Mouse (Mus musculus) stomach, postnatal 0 days (tissue): ENCODE measurements around the gene Dbil5. TPM values are rescaled to one million over a fixed set of nuclear protein-coding genes. Genes with fewer than 3 reads are reported as not detected.
"Not testable (repeated sequence)": the region's sequence is repeated elsewhere in the genome, so short reads cannot be mapped to it uniquely, and the experiment has no call there.

Experiments used
- ATAC-seq: fragments of 200-750 bp; cut with Nextera tagmentation; 2 replicates; pipeline ENCODE4 v1.8.0; 2017; ENCODE audit not compliant: low FRiP score, low TSS enrichment
- DNase-seq: peaks from one replicate; pipeline ENCODE4 v3.0.0-alpha.2; 2016; ENCODE audit warnings: low spot score
- H3K27ac ChIP-seq: fragments of 300-500 bp; sonication (generic); replicated peaks from 2 replicates; pipeline ENCODE4 v1.5.1; 2014; ENCODE audit warnings: mild to moderate bottlenecking, control low read depth
- H3K27me3 ChIP-seq: fragments of 300-500 bp; sonication (generic); 2 replicates; pipeline ENCODE4 v1.6.1; 2014; ENCODE audit warnings: low read length; ENCODE audit not compliant: control insufficient read depth, insufficient read depth
- H3K36me3 ChIP-seq: fragments of 300-500 bp; sonication (generic); 2 replicates; pipeline ENCODE4 v1.6.1; 2014; ENCODE audit warnings: low read length, mixed read lengths; ENCODE audit not compliant: control insufficient read depth, insufficient read depth
- H3K4me1 ChIP-seq: fragments of 300-500 bp; sonication (generic); replicated peaks from 2 replicates; pipeline ENCODE4 v1.6.1; 2014; ENCODE audit warnings: antibody characterized with exemption; ENCODE audit not compliant: control insufficient read depth, insufficient read depth
- H3K4me2 ChIP-seq: fragments of 300-500 bp; sonication (generic); replicated peaks from 2 replicates; pipeline ENCODE4 v1.6.1; 2014; ENCODE audit warnings: low read depth, mild to moderate bottlenecking, control low read depth, moderate library complexity
- H3K4me3 ChIP-seq: fragments of 300-500 bp; sonication (generic); 2 replicates; pipeline ENCODE4 v1.5.1; 2014; ENCODE audit warnings: low read depth, low read length, control low read depth
- H3K9ac ChIP-seq: fragments of 300-500 bp; sonication (generic); 2 replicates; pipeline ENCODE4 v1.6.1; 2014; ENCODE audit warnings: mild to moderate bottlenecking, low read length, control low read depth, mixed read lengths
- H3K9me3 ChIP-seq: fragments of 300-500 bp; sonication (generic); 2 replicates; pipeline ENCODE4 v1.6.1; 2016; ENCODE audit warnings: low read length; ENCODE audit not compliant: control insufficient read depth
- CTCF ChIP-seq: IDR thresholded peaks from 2 replicates; pipeline ENCODE4 v1.5.1; 2016; ENCODE audit warnings: antibody characterized with exemption, low read depth, mild to moderate bottlenecking, moderate library complexity
- EP300 ChIP-seq: optimal IDR thresholded peaks from 2 replicates; pipeline ENCODE3; 2016; ENCODE audit warnings: antibody characterized with exemption
- WGBS: fragments of 180-500 bp; shearing (Covaris S2); extraction: QIAGEN DNeasy Blood & Tissue Kit; methylation state at CpG from one replicate; pipeline ENCODE4 v1.1.7; 2014; 5-methylcytosine and 5-hydroxymethylcytosine counted together
- polyA plus RNA-seq: library from polyadenylated mRNA; unstranded; fragments of >200 nt; fragmentation: Nextera tagmentation; extraction: Ambion mirVana; gene quantifications from 2 replicates; pipeline ENCODE4 v1.2.1, GENCODE M21; 2015

Dbil5 gene
- polyA plus RNA-seq, 1 experiment from 2014 or later = 4.0 TPM

GRCm38 (mm10) chr11:76201761-76202674, 15.4 kb upstream of the Dbil5 start:
- DNase-seq (peak; percentile 94), ATAC-seq (peak; percentile 98)
- Histone ChIP-seq H3K4me2 (peak overlapping the region; percentile 97), H3K9ac (peak overlapping the region; percentile 86), H3K4me1 (no peaks in the 10 kb centered on the region), H3K9me3 (no peaks in the 10 kb centered on the region), H3K27me3 (no peaks in the 10 kb centered on the region), H3K36me3 (no peaks in the 10 kb centered on the region), H3K4me3 (peak overlapping the region; percentile 91), H3K27ac (peak overlapping the region; percentile 90)
- TF ChIP-seq EP300 = no peak
- peak; percentile 25; the same call in 1 of the 2 replicates for TF ChIP-seq CTCF
- under 1% methylated on average over 56 of the region's 90 CpGs for WGBS

- DNase-seq (no peak), ATAC-seq (no peak)
- Histone ChIP-seq H3K9me3 (no peaks in the 10 kb centered on the region), H3K27ac (no peak overlapping the region), H3K4me2 (no peak overlapping the region), H3K9ac (no peak overlapping the region), H3K4me1 (no peaks in the 10 kb centered on the region; the same call in 1 of the 2 replicates), H3K36me3 (peaks cover 11% of the 10 kb centered on the region; the same call in 1 of the 2 replicates), H3K4me3 (no peak overlapping the region), H3K27me3 (no peaks in the 10 kb centered on the region)
- TF ChIP-seq CTCF = no peak
- no peak for TF ChIP-seq EP300
- 88% methylated on average over 5 of the region's 5 CpGs for WGBS
Observed at GRCm38 (mm10) chr11:76206793-76207192, 10.6 kb upstream of the Dbil5 start.

- DNase-seq (no peak), ATAC-seq (no peak; the same call in 1 of the 2 replicates)
- Histone ChIP-seq H3K27ac (peak overlapping the region; percentile 50), H3K9me3 (no peaks in the 10 kb centered on the region), H3K27me3 (no peaks in the 10 kb centered on the region), H3K4me1 (no peaks in the 10 kb centered on the region; the same call in 1 of the 2 replicates), H3K9ac (no peak overlapping the region), H3K4me2 (no peak overlapping the region), H3K4me3 (no peak overlapping the region), H3K36me3 (peaks cover 11% of the 10 kb centered on the region; the same call in 1 of the 2 replicates)
- WGBS = 47% methylated on average over 13 of the region's 13 CpGs
- TF ChIP-seq CTCF (no peak), EP300 (no peak)
Observed at GRCm38 (mm10) chr11:76210228-76210985, 7.0 kb upstream of the Dbil5 start.

- H3K9ac ChIP-seq, H3K4me1 ChIP-seq, H3K27ac ChIP-seq, ATAC-seq, H3K4me3 ChIP-seq, H3K4me2 ChIP-seq, H3K27me3 ChIP-seq, DNase-seq, H3K9me3 ChIP-seq: not testable (repeated sequence)
- peaks cover 11% of the 10 kb centered on the region; the same call in 1 of the 2 replicates for H3K36me3 ChIP-seq
- 54% methylated on average over 5 of the region's 6 CpGs for WGBS
Observed at GRCm38 (mm10) chr11:76211595-76211994, 5.8 kb upstream of the Dbil5 start.

GRCm38 (mm10) chr11:76213841-76214240, 3.6 kb upstream of the Dbil5 start:
- no peaks in the 10 kb centered on the region for H3K9me3 ChIP-seq
- no peaks in the 10 kb centered on the region; the same call in 1 of the 2 replicates for H3K4me1 ChIP-seq
- ATAC-seq (no peak), DNase-seq (no peak)
- 89% methylated on average over 5 of the region's 5 CpGs for WGBS
- H3K9ac ChIP-seq = no peak overlapping the region
- H3K27me3 ChIP-seq = no peaks in the 10 kb centered on the region
- H3K4me2 ChIP-seq = no peak overlapping the region
- no peaks in the 10 kb centered on the region; the same call in 1 of the 2 replicates for H3K36me3 ChIP-seq
- TF ChIP-seq EP300 (no peak), CTCF (no peak)
- H3K27ac ChIP-seq = peak overlapping the region; percentile 30; the same call in 1 of the 2 replicates
- H3K4me3 ChIP-seq = no peak overlapping the region
